Mouse (Mus musculus): ENCODE measurements around the gene Gm13283. TPM values are rescaled to one million over a fixed set of nuclear protein-coding genes. Genes with fewer than 3 reads are reported as not detected.

Gene Gm13283
- total RNA-seq, 4 experiments from 2014 or later, result not detected

Other genes starting within 250 kb of the Gm13283 start
- gene Ifnb1, start 237.3 kb upstream of the Gm13283 start, total RNA-seq (2022), result not detected
- not detected for gene Ifna15, start 201.9 kb upstream of the Gm13283 start, total RNA-seq (2022)
- not detected for gene Ifna14, start 188.3 kb upstream of the Gm13283 start, total RNA-seq (2022)
- not detected for gene Ifna9, start 167.7 kb upstream of the Gm13283 start, total RNA-seq (2022)
- not detected for gene Ifna12, start 156.7 kb upstream of the Gm13283 start, total RNA-seq (2022)
- gene C87499, start 125.7 kb upstream of the Gm13283 start, total RNA-seq (2022), result not detected
- not detected for gene Ifna13, start 115.7 kb upstream of the Gm13283 start, total RNA-seq (2022)
- not detected for gene Ifna16, start 83.2 kb upstream of the Gm13283 start, total RNA-seq (2022)
- gene Ifna2, start 76.2 kb upstream of the Gm13283 start, total RNA-seq (2022), result not detected
- not detected for gene Ifnab, start 68.8 kb upstream of the Gm13283 start, total RNA-seq (2022)
- under 1 TPM; 0.41 to 0.87 (median 0.64) TPM for gene Gm26566, start 38.3 kb upstream of the Gm13283 start, total RNA-seq (2022)
- 10 to 100 TPM; 67.8 to 80.5 (median 71.9) TPM for gene Klhl9, start 37.7 kb upstream of the Gm13283 start, total RNA-seq (2022)
- gene Gm13271, start 5.3 kb upstream of the Gm13283 start, total RNA-seq (2022), result not detected
- gene Gm13290, start 13.7 kb downstream of the Gm13283 start, total RNA-seq (2022), result not detected
- gene Gm13289, start 16.8 kb downstream of the Gm13283 start, total RNA-seq (2022), result not detected
- gene Gm13272, start 19.7 kb downstream of the Gm13283 start, total RNA-seq (2022), result not detected
- not detected for gene Ifnz, start 22.0 kb downstream of the Gm13283 start, total RNA-seq (2022)
- not detected for gene Gm13276, start 25.6 kb downstream of the Gm13283 start, total RNA-seq (2022)
- not detected for gene Gm13277, start 28.5 kb downstream of the Gm13283 start, total RNA-seq (2022)
- gene Gm13278, start 31.4 kb downstream of the Gm13283 start, total RNA-seq (2022), result not detected
- not detected for gene Gm13275, start 34.4 kb downstream of the Gm13283 start, total RNA-seq (2022)
- gene Gm13279, start 37.3 kb downstream of the Gm13283 start, total RNA-seq (2022), result not detected
- not detected for gene Gm13285, start 39.5 kb downstream of the Gm13283 start, total RNA-seq (2022)
- gene Gm13287, start 43.1 kb downstream of the Gm13283 start, total RNA-seq (2022), result not detected
- not detected for gene Gm13288, start 45.4 kb downstream of the Gm13283 start, total RNA-seq (2022)
- not detected for gene Ifna7, start 56.1 kb downstream of the Gm13283 start, total RNA-seq (2022)
- gene Ifna11, start 59.8 kb downstream of the Gm13283 start, total RNA-seq (2022), result not detected
- not detected for gene Ifna6, start 67.3 kb downstream of the Gm13283 start, total RNA-seq (2022)
- not detected for gene Ifna5, start 75.4 kb downstream of the Gm13283 start, total RNA-seq (2022)
- not detected for gene Ifna4, start 81.7 kb downstream of the Gm13283 start, total RNA-seq (2022)
- gene Ifna1, start 90.0 kb downstream of the Gm13283 start, total RNA-seq (2022), result not detected
- gene Ifne, start 120.1 kb downstream of the Gm13283 start, total RNA-seq (2022), result not detected